In the genomic region with DNA sequence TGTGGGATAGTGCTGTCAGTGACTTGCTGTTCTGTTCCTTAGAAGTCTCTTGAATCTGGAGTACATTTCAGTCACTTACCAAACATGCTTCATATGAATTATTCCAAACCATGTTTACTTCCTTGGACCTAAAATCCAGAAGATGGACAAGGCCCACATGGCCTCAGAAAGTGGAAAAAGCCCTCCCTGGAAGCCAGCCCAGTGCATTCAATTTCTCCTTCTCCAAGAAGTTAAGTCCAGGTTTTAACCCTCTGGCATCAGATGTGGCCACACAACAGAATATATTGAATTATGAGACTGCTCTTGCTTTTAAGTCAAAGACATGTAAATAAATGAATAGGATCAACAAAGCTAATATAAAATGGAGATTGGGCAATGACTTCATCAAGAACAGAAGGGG, we compare ENCODE assay signal across 30 mouse cellular contexts.
"Had no signal": no experiment of that assay in that cellular context is flagged by ENCODE, and none has a peak within 500 bp of the region (broad histone marks: within the 10 kb centered on the region; RNA-seq: fewer than 3 reads in every experiment).

No protein-coding gene starts in this region.

- H3K4me3 ChIP-seq: left cerebral cortex, adult 2 months; limb, embryonic 10.5 days; limb, embryonic 12.5 days; limb, embryonic 13.5 days; limb, embryonic 15.5 days; liver, embryonic 12.5 days; liver, embryonic 13.5 days; liver, embryonic 15.5 days; lung, embryonic 15.5 days; megakaryocyte, embryonic 14.5 days; midbrain, embryonic 10.5 days; midbrain, embryonic 12.5 days; midbrain, embryonic 13.5 days; midbrain, embryonic 15.5 days; myocyte; neural tube, embryonic 12.5 days had no signal

- H3K4me2 ChIP-seq: limb, embryonic 12.5 days; limb, embryonic 13.5 days; limb, embryonic 15.5 days; liver, embryonic 11.5 days; liver, embryonic 12.5 days; liver, embryonic 13.5 days; liver, embryonic 15.5 days; lung, embryonic 15.5 days; midbrain, embryonic 11.5 days; midbrain, embryonic 12.5 days; midbrain, embryonic 13.5 days; midbrain, embryonic 15.5 days; neural tube, embryonic 12.5 days had no signal

- H3K9me3 ChIP-seq: limb, embryonic 10.5 days; limb, embryonic 12.5 days; limb, embryonic 13.5 days; limb, embryonic 15.5 days; liver, embryonic 12.5 days; liver, embryonic 13.5 days; liver, embryonic 15.5 days; lung, embryonic 15.5 days; megakaryocyte, embryonic 14.5 days; midbrain, embryonic 10.5 days; midbrain, embryonic 12.5 days; midbrain, embryonic 13.5 days; midbrain, embryonic 15.5 days; neural tube, embryonic 12.5 days had no signal

- H3K4me1 ChIP-seq: limb, embryonic 10.5 days; limb, embryonic 12.5 days; limb, embryonic 13.5 days; limb, embryonic 15.5 days; liver, embryonic 12.5 days; liver, embryonic 13.5 days; liver, embryonic 15.5 days; lung, embryonic 15.5 days; megakaryocyte, embryonic 14.5 days; midbrain, embryonic 10.5 days; midbrain, embryonic 12.5 days; midbrain, embryonic 13.5 days; midbrain, embryonic 15.5 days; neural tube, embryonic 12.5 days had no signal

- ATAC-seq: liver, embryonic 12.5 days; liver, postnatal 0 days; lung, postnatal 0 days; midbrain, embryonic 13.5 days; midbrain, embryonic 15.5 days; midbrain, embryonic 16.5 days had no signal

- H3K9ac ChIP-seq: limb, embryonic 12.5 days; limb, embryonic 13.5 days; limb, embryonic 15.5 days; liver, embryonic 12.5 days; liver, embryonic 13.5 days; liver, embryonic 14.5 days; liver, embryonic 15.5 days; liver, postnatal 0 days; lung, embryonic 15.5 days; midbrain, embryonic 12.5 days; midbrain, embryonic 13.5 days; midbrain, embryonic 15.5 days; neural tube, embryonic 12.5 days had no signal

- H3K27me3 ChIP-seq: limb, embryonic 12.5 days; limb, embryonic 13.5 days; limb, embryonic 15.5 days; liver, embryonic 12.5 days; liver, embryonic 13.5 days; liver, embryonic 15.5 days; lung, embryonic 15.5 days; megakaryocyte, embryonic 14.5 days; midbrain, embryonic 12.5 days; midbrain, embryonic 13.5 days; midbrain, embryonic 15.5 days; neural tube, embryonic 12.5 days had no signal

- H3K27ac ChIP-seq: left cerebral cortex, adult 2 months; limb, embryonic 10.5 days; limb, embryonic 12.5 days; limb, embryonic 13.5 days; limb, embryonic 15.5 days; liver, embryonic 12.5 days; liver, embryonic 13.5 days; liver, embryonic 14.5 days; liver, embryonic 15.5 days; lung, embryonic 15.5 days; macrophage; midbrain, embryonic 10.5 days; midbrain, embryonic 12.5 days; midbrain, embryonic 13.5 days; midbrain, embryonic 15.5 days; neural tube, embryonic 12.5 days had no signal

- H3K36me3 ChIP-seq: limb, embryonic 10.5 days; limb, embryonic 12.5 days; limb, embryonic 13.5 days; limb, embryonic 15.5 days; liver, embryonic 12.5 days; liver, embryonic 13.5 days; liver, embryonic 15.5 days; lung, embryonic 15.5 days; midbrain, embryonic 10.5 days; midbrain, embryonic 12.5 days; midbrain, embryonic 13.5 days; midbrain, embryonic 15.5 days; neural tube, embryonic 12.5 days had no signal

- DNase-seq: left cerebral cortex, postnatal 4 days; liver; liver, embryonic 13.5 days; liver, postnatal 0 days; lung, adult 18-20 months; lung, adult 2 months; lung, postnatal 10 days; lung, postnatal 14 days; midbrain, embryonic 14.5 days had no signal
